Mouse (Mus musculus) kidney, postnatal 10 days (tissue): ENCODE results near the gene Ano5.
A peak's percentile ranks its signal among the peaks of the same experiment; 100 is the strongest.

Experiments used
- DNase-seq: peaks from one replicate; pipeline ENCODE4 v3.0.0; 2021; ENCODE audit warnings: mixed read lengths

The Ano5 gene

DNA sequence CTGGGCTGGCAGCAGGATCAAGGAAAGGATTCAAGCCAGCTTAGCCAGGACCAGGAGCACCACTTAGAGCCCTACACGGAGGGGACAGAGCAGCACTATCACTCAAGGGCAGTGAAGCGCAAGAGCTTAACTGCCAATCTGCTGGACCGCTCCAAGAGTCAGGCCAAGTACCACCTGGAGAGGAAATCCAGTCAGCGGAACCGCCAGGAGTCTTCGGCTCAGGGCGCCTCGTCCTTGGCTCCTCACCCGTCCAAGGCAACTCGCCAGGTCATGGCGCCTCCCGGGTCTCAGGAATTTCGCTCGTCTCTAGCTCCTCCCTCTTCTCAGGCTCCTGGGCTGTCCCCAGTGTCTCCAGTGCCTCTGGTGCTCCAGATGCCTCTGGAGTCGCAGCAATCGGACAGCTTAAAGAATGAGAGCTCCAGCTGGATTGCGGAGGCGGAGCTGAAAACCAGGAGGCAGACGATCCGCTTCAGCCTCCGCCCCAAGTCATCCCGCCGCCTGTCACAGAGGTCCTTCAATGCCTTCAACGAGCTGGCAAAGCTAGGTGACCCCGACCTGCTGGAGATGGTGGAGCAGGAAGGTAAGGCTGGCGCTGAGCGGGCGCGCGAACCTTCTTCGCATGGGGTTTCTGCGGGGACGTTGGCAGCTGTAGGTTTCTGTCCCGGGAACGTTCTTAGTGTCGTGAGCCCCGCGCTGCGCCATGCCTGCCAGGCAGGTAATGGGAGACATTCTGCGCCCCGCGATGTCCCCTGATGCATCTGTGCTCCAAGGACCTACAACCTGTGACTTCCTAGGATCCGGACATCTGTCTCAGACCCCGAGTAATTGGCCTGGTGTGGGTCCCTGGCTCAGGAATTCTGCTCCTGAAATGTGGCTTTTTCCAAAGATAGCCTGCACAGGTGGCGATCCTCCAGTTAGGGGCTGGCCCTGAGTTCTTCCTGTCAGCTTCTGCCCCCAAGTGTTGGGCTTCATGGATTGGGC, at the start of gene Ano5:
Gene Ano5, plus strand, starts transcription at position 359 of the 981 bp plus-strand sequence.
- DNase-seq = peak; percentile 69

DNA sequence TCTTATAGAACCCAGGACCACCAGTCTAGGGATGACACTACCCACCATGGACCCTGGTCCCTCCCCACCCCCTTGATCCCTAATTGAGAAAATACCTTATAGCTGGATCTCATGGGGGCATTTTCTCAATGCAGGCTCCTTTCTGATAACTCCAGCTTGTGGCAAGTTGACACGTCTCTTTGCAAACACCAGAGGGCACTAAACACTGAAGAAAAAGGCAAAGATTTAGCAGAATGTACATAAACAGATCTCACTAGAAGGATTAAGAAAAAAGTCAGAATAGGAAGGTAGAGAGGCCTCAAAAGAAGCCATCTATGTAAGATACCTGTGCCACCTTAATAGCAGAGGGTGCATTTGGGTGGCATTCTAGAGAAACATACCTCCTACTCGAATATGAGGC, 11.4 kb upstream of the Ano5 start:
- DNase-seq = no peak

- peak; percentile 60 for DNase-seq
Measured at GRCm38 (mm10) chr7:51503940-51504339, 6.9 kb upstream of the Ano5 start.

DNA sequence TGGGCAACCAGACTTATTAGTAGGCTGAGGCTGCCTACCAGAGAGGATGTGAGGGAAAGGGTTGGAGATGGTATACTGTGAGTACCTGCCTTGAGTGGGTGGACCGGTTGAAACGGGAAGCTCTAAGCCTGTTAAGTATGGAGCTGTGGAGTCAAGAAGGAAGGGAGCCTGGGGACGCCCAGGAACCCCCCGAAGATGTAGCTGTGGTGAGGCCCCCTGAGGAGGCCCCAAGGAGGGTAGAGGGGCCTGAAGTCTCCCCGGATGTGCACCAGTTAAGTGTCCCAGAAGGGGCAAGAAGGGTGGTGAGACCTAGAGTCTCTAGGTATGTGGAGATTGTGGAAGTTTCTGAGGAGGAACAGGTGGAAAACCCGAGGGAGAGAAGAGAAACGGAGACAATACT, 682 bp upstream of the Ano5 start:
- no peak for DNase-seq

DNA sequence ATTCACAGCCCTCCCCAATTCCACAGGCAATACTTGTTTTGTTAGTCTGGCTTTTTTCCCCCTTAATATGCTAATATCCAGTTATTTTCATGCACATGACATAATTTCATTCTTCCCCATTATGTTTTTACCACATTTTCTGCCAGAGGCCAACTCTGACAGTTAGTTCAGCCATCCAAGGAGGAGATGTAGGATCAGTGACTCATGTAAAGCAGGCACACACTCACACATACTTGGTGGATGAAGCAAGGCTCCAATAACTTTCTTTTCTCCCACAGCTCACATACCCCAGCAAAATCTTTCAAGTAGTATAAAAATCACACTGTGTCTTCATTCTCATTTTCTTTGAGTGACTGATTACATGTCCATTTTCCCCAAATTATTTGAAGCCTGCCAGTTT, 28.5 kb downstream of the Ano5 start:
- no peak for DNase-seq

- DNase-seq = peak; percentile 51
Measured at GRCm38 (mm10) chr7:51540736-51541135, 29.9 kb downstream of the Ano5 start.

DNA sequence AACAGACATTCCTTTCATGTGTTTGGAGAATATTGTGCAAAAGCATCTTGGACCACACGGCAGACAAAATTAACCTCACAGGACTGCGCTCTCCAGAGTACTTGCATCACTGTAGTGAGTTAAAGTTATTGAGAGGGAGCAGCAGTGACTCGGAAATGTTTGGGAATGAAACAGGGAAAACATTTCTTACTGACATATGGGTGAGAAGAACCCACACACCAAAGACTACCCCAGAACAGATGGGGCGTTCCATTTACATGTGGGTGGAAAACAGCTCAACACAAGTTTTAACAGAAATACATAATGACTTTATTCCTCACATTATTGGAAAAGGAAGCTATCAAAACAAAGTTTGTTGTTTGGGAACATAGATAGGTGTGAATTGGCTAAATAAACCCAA, 89.2 kb downstream of the Ano5 start:
- DNase-seq = no peak

GRCm38 (mm10) chr7:51603741-51604140, 92.9 kb downstream of the Ano5 start:
- DNase-seq = no peak

- no peak for DNase-seq
Measured at GRCm38 (mm10) chr7:51614404-51614803, 103.6 kb downstream of the Ano5 start.

GRCm38 (mm10) chr7:51617941-51618340, 107.1 kb downstream of the Ano5 start:
- no peak for DNase-seq

GRCm38 (mm10) chr7:51618412-51618811, 107.6 kb downstream of the Ano5 start:
- no peak for DNase-seq

GRCm38 (mm10) chr7:51619977-51620376, 109.1 kb downstream of the Ano5 start:
- no peak for DNase-seq

- DNase-seq = peak; percentile 82
Measured at GRCm38 (mm10) chr7:51621694-51622145, 110.9 kb downstream of the Ano5 start, which contains the start of gene Slc17a6. Gene Slc17a6 (plus strand): TSS chr7:51622006.

DNA sequence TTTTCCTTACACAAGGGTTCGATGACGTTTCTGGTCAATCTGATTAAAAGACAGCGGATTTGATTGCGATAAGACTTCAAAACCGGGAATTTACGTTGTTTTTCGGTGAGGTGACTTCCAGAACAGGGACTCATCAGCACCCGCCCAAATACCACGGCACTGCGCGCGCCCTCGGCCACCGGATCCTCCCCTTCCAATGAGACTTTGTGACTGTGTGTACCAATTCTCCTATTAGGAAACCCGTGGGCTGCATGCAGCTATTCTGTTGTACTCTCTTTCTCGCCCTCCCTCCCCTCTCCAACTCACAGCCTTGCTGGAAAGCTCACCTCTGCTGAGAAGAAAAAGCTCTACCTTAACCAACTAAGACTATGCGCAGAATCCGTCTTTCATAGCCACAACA, 111.4 kb downstream of the Ano5 start:
- no peak for DNase-seq

GRCm38 (mm10) chr7:51622666-51623065, 111.8 kb downstream of the Ano5 start:
- no peak for DNase-seq

- DNase-seq = no peak
Measured at GRCm38 (mm10) chr7:51624336-51624897, 113.6 kb downstream of the Ano5 start.

DNA sequence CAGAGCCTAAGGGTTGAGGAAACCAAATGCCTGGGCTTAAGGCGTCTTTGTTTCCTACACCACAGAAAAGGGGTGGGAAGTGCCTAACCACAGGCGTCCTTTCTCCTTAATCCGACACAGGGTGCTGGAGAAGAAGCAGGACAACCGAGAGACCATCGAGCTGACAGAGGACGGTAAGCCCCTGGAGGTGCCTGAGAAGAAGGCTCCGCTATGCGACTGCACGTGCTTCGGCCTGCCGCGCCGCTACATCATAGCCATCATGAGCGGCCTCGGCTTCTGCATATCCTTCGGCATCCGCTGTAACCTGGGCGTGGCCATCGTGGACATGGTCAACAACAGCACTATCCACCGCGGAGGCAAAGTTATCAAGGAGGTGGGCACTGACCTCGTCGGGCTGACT, 114.3 kb downstream of the Ano5 start:
- DNase-seq = no peak

- DNase-seq = no peak
Measured at GRCm38 (mm10) chr7:51625591-51626255, 114.9 kb downstream of the Ano5 start.

DNA sequence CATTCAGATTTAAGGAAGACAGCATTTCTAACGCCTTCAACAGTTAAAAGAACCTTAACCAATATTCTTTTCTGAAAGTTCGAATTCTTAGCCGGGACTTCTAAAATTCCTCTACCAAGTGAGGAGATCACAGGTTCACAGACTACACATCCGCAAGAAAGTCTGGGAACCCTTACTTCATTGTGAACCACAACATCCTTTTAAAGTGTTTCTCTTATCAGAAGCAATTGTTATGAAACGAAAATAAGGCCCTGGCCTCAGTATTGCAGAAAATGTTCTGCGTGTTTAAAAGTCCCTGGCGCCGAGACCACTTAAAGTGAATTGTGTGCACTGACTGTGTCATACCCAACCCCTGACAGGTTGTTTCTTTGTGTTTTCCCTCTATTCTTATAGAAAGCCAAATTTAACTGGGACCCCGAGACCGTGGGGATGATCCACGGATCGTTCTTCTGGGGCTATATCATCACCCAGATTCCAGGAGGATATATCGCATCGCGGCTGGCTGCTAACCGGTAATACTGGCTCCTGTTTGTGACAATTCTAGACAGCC, 115.7 kb downstream of the Ano5 start:
- no peak for DNase-seq

DNA sequence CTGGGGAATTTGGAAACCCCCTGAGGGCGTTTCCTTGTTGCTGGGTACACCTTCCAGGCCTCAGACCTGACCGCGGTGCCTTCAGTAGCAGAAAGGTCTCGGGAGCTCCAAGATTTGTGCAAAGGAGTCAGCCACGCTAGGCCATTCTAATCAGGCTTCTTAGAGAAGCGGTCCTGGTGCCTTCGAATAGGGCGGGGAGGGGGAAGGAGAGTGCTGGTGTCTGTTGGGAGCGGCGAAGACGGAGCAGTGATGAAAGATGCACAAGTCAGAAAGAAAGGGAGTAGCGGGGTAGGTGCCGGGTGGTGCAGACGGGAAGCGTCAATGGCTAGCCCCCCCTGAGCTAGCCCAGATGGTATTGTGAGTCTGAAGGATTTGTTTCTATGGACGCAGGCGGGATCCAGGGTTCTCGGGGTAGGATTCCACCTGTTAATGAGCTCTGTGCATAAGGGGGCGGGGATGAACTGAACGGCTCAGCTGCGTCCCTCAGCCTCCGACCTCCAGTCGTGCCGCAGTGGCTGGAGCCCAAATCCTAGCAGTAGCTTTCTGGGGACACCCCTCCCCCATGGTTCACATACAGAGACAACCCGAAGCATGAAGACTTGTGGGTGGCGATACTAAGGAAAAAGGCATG, 116.3 kb downstream of the Ano5 start:
- DNase-seq = no peak

- DNase-seq = no peak
Measured at GRCm38 (mm10) chr7:51627666-51628065, 116.8 kb downstream of the Ano5 start.

- no peak for DNase-seq
Measured at GRCm38 (mm10) chr7:51628349-51628748, 117.5 kb downstream of the Ano5 start.

GRCm38 (mm10) chr7:51629206-51629605, 118.4 kb downstream of the Ano5 start:
- no peak for DNase-seq
